Mouse (Mus musculus): ENCODE measurements around the gene Scrt2.
"Not testable (repeated sequence)": the region's sequence is repeated elsewhere in the genome, so short reads cannot be mapped to it uniquely, and the experiment has no call there.

Gene Scrt2

GRCm38 (mm10) chr2:152080685-152081541 is at the start of gene Scrt2:
Gene Scrt2, plus strand, starts transcription at chr2:152081529.
- DNase-seq = no peak

GRCm38 (mm10) chr2:152040101-152040500 is 41.2 kb upstream of the Scrt2 start:
- DNase-seq = no peak

- no peak for DNase-seq
Observed at GRCm38 (mm10) chr2:152047116-152048002, 34.0 kb upstream of the Scrt2 start.

- DNase-seq = no peak
Observed at GRCm38 (mm10) chr2:152048003-152048980, 33.0 kb upstream of the Scrt2 start.

- no peak for DNase-seq
Observed at GRCm38 (mm10) chr2:152048981-152049441, 32.3 kb upstream of the Scrt2 start.

- DNase-seq = no peak
Observed at GRCm38 (mm10) chr2:152049611-152050270, 31.6 kb upstream of the Scrt2 start.

- no peak for DNase-seq
Observed at GRCm38 (mm10) chr2:152050316-152050715, 31.0 kb upstream of the Scrt2 start.

- no peak for DNase-seq
Observed at GRCm38 (mm10) chr2:152051985-152052384, 29.3 kb upstream of the Scrt2 start.

- peak; percentile 78 for DNase-seq
Observed at GRCm38 (mm10) chr2:152055406-152055805, 25.9 kb upstream of the Scrt2 start.

- peak; percentile 82 for DNase-seq
Observed at GRCm38 (mm10) chr2:152056368-152057251, 24.7 kb upstream of the Scrt2 start.

- DNase-seq = no peak
Observed at GRCm38 (mm10) chr2:152057252-152057563, 24.1 kb upstream of the Scrt2 start.

GRCm38 (mm10) chr2:152062817-152063216 is 18.5 kb upstream of the Scrt2 start:
- DNase-seq = not testable (repeated sequence)

- DNase-seq = no peak
Observed at GRCm38 (mm10) chr2:152068660-152069433, 12.5 kb upstream of the Scrt2 start.

- no peak for DNase-seq
Observed at GRCm38 (mm10) chr2:152069434-152069786, 11.9 kb upstream of the Scrt2 start.

GRCm38 (mm10) chr2:152069941-152070340 is 11.4 kb upstream of the Scrt2 start:
- DNase-seq = no peak

- no peak for DNase-seq
Observed at GRCm38 (mm10) chr2:152074521-152074920, 6.8 kb upstream of the Scrt2 start.

GRCm38 (mm10) chr2:152075294-152075889 is 5.9 kb upstream of the Scrt2 start:
- DNase-seq = no peak

- DNase-seq = no peak
Observed at GRCm38 (mm10) chr2:152077337-152077736, 4.0 kb upstream of the Scrt2 start.

- DNase-seq = peak; percentile 51
Observed at GRCm38 (mm10) chr2:152081641-152082448, 516 bp downstream of the Scrt2 start.
